In genomic region chr15:80092041-80092441, GRCm38 (mm10) we compare ENCODE assay signal across 8 mouse cellular contexts. TPM values are rescaled to one million over a fixed set of nuclear protein-coding genes. Genes with fewer than 3 reads are reported as not detected.
DNase-seq lines count a peak whose midpoint lies in the region; ATAC-seq lines count a peak whose summit lies in the region.

No protein-coding gene starts in this region.

- H3K4me2 ChIP-seq in kidney, embryonic 16.5 days (replicated peaks; ENCODE audit: low read depth, low read length), result peak overlapping the region; percentile 91
- H3K4me2 ChIP-seq in intestine, embryonic 14.5 days (ENCODE audit: low read length), result peak overlapping the region; percentile 88
- peak overlapping the region; percentile 69 for H3K4me2 ChIP-seq in neural tube, embryonic 13.5 days

- peak overlapping the region; percentile 68 for H3K4me3 ChIP-seq in kidney, embryonic 16.5 days (ENCODE audit: low read length)
- H3K4me3 ChIP-seq in intestine, embryonic 14.5 days (ENCODE audit: low read depth, low read length), result peak overlapping the region; percentile 56
- peak overlapping the region; percentile 77 for H3K4me3 ChIP-seq in neural tube, embryonic 13.5 days

- DNase-seq in kidney, adult 18-20 months, result no peak
- peak; percentile 71 to 72 for DNase-seq in cerebellum, postnatal 25 days
- DNase-seq in intestine, embryonic 14.5 days (ENCODE audit: low spot score), result no peak
- no peak for DNase-seq in right cerebral cortex, adult 18-20 months
- DNase-seq in spleen, postnatal 4 days (ENCODE audit: low spot score in 2 of 2), result no peak
- DNase-seq in frontal cortex, postnatal 25 days (ENCODE audit: low spot score in 2 of 2), result no peak

- H3K27ac ChIP-seq in kidney, embryonic 16.5 days (ENCODE audit: low read length), result no peak overlapping the region
- no peak overlapping the region for H3K27ac ChIP-seq in intestine, embryonic 14.5 days (ENCODE audit: low read depth)
- H3K27ac ChIP-seq in neural tube, embryonic 13.5 days (replicated peaks), result no peak overlapping the region

- ATAC-seq in kidney, embryonic 16.5 days (ENCODE audit: low FRiP score, low TSS enrichment), result no peak
- no peak for ATAC-seq in intestine, embryonic 14.5 days (replicated peaks; ENCODE audit: low FRiP score, low TSS enrichment, low read depth)
- peak; percentile 28 for ATAC-seq in neural tube, embryonic 13.5 days (ENCODE audit: low read depth)

- no peak overlapping the region for H3K9ac ChIP-seq in kidney, embryonic 16.5 days (replicated peaks; ENCODE audit: low read length)
- peak overlapping the region; percentile 50; the same call in 1 of the 2 replicates for H3K9ac ChIP-seq in intestine, embryonic 14.5 days (ENCODE audit: low read length)
- peak overlapping the region; percentile 87 for H3K9ac ChIP-seq in neural tube, embryonic 13.5 days

- no peaks in the 10 kb centered on the region for H3K36me3 ChIP-seq in kidney, embryonic 16.5 days (ENCODE audit: insufficient read depth, low read length)
- no peaks in the 10 kb centered on the region for H3K36me3 ChIP-seq in intestine, embryonic 14.5 days (ENCODE audit: control insufficient read depth, insufficient read depth, low read length)
- H3K36me3 ChIP-seq in neural tube, embryonic 13.5 days, result no peaks in the 10 kb centered on the region

- no peaks in the 10 kb centered on the region for H3K9me3 ChIP-seq in kidney, embryonic 16.5 days (ENCODE audit: low read length)
- H3K9me3 ChIP-seq in intestine, embryonic 14.5 days (ENCODE audit: control insufficient read depth, low read length), result no peaks in the 10 kb centered on the region
- H3K9me3 ChIP-seq in neural tube, embryonic 13.5 days, result no peaks in the 10 kb centered on the region

- WGBS in kidney, embryonic 16.5 days, result 21% methylated on average over 7 of the region's 7 CpGs
- WGBS in intestine, embryonic 14.5 days, result 30% methylated on average over 7 of the region's 7 CpGs
- 18% methylated on average over 7 of the region's 7 CpGs for WGBS in neural tube, embryonic 13.5 days

- H3K4me1 ChIP-seq in kidney, embryonic 16.5 days (ENCODE audit: insufficient read depth, low read length), result 0 out of 2 replicates have a peak, but pooled peaks cover 4% of the 10 kb centered on the region
- peaks cover 9% of the 10 kb centered on the region; the same call in 1 of the 2 replicates for H3K4me1 ChIP-seq in intestine, embryonic 14.5 days (replicated peaks; ENCODE audit: control insufficient read depth, insufficient read depth, low read length)
- peaks cover 30% of the 10 kb centered on the region for H3K4me1 ChIP-seq in neural tube, embryonic 13.5 days (replicated peaks)

- H3K27me3 ChIP-seq in kidney, embryonic 16.5 days (ENCODE audit: insufficient read depth, low read length), result peaks cover 52% of the 10 kb centered on the region
- peaks cover 35% of the 10 kb centered on the region for H3K27me3 ChIP-seq in intestine, embryonic 14.5 days (replicated peaks; ENCODE audit: control insufficient read depth, insufficient read depth, low read length)
- peaks cover 20% of the 10 kb centered on the region for H3K27me3 ChIP-seq in neural tube, embryonic 13.5 days

RNA-seq across cellular contexts. Expression of gene Rpl3, which starts 0.4 kb away (rescaled TPM):
- 981 and 1,131 TPM in 2 replicates for polyA plus RNA-seq in kidney, embryonic 16.5 days (2015; fragmentation: Nextera tagmentation; extraction: Ambion mirVana)
- 1,482 and 1,532 TPM in 2 replicates for polyA plus RNA-seq in intestine, embryonic 14.5 days (2014; fragmentation: Nextera tagmentation; extraction: Ambion mirVana)
- 597 and 620 TPM in 2 replicates for polyA plus RNA-seq in neural tube, embryonic 13.5 days (2015; fragmentation: Nextera tagmentation; extraction: Ambion mirVana)

RNA-seq across cellular contexts. Expression of gene Syngr1, which starts 0.9 kb away (rescaled TPM):
- 14.3 and 16.0 TPM in 2 replicates for polyA plus RNA-seq in kidney, embryonic 16.5 days (2015; fragmentation: Nextera tagmentation; extraction: Ambion mirVana)
- polyA plus RNA-seq in intestine, embryonic 14.5 days (2014; fragmentation: Nextera tagmentation; extraction: Ambion mirVana), result 20.7 and 24.3 TPM in 2 replicates
- 27.2 and 36.0 TPM in 2 replicates for polyA plus RNA-seq in neural tube, embryonic 13.5 days (2015; fragmentation: Nextera tagmentation; extraction: Ambion mirVana)

RNA-seq across cellular contexts. Expression of gene Tab1, which starts 40.9 kb away (rescaled TPM):
- polyA plus RNA-seq in kidney, embryonic 16.5 days (2015; fragmentation: Nextera tagmentation; extraction: Ambion mirVana), result 44.1 and 44.7 TPM in 2 replicates
- 36.1 and 37.5 TPM in 2 replicates for polyA plus RNA-seq in intestine, embryonic 14.5 days (2014; fragmentation: Nextera tagmentation; extraction: Ambion mirVana)
- 35.9 and 38.9 TPM in 2 replicates for polyA plus RNA-seq in neural tube, embryonic 13.5 days (2015; fragmentation: Nextera tagmentation; extraction: Ambion mirVana)

Comparison
In these comparisons a context has a peak if more than half of its experiments do, and no peak if none do; other contexts are left out.
1. DNase-seq: peak in cerebellum, postnatal 25 days (2 of 2); none in kidney, adult 18-20 months (single experiment), intestine, embryonic 14.5 days (single experiment), right cerebral cortex, adult 18-20 months (single experiment), spleen, postnatal 4 days (0 of 2) and frontal cortex, postnatal 25 days (0 of 2).
2. Peak in every context shown above with its lines, with median percentiles within 50 percentile points of each other: H3K4me2 ChIP-seq and H3K4me3 ChIP-seq.